Mouse (Mus musculus): Measurements from ENCODE around the gene Cacfd1.

The Cacfd1 gene

GRCm38 (mm10) chr2:27026857-27027617 lies 17.3 kb downstream of the Cacfd1 start:
- no peak for DNase-seq (ENCODE audit: low read depth, low spot score)

GRCm38 (mm10) chr2:27027618-27028436 lies 18.1 kb downstream of the Cacfd1 start, which contains the start of gene Slc2a6:
Slc2a6 (minus strand) TSS chr2:27027998.
- peak; percentile 58 for DNase-seq (ENCODE audit: low read depth, low spot score)

GRCm38 (mm10) chr2:27028437-27029015 lies 18.8 kb downstream of the Cacfd1 start:
- no peak for DNase-seq (ENCODE audit: low read depth, low spot score)

- DNase-seq (ENCODE audit: low read depth, low spot score) = peak; percentile 48
Observed at GRCm38 (mm10) chr2:27032361-27032760, 22.6 kb downstream of the Cacfd1 start.

- no peak for DNase-seq (ENCODE audit: low read depth, low spot score)
Observed at GRCm38 (mm10) chr2:27036003-27036402, 26.3 kb downstream of the Cacfd1 start.

GRCm38 (mm10) chr2:27037008-27037407 lies 27.3 kb downstream of the Cacfd1 start:
- DNase-seq (ENCODE audit: low read depth, low spot score) = no peak

- DNase-seq (ENCODE audit: low read depth, low spot score) = peak; percentile 81
Observed at GRCm38 (mm10) chr2:27038596-27038995, 28.9 kb downstream of the Cacfd1 start.

- peak; percentile 28 for DNase-seq (ENCODE audit: low read depth, low spot score)
Observed at GRCm38 (mm10) chr2:27039286-27039685, 29.6 kb downstream of the Cacfd1 start.

GRCm38 (mm10) chr2:27042131-27042844 lies 32.6 kb downstream of the Cacfd1 start:
- DNase-seq (ENCODE audit: low read depth, low spot score) = peak; percentile 22

GRCm38 (mm10) chr2:27043461-27043860 lies 33.7 kb downstream of the Cacfd1 start:
- peak; percentile 84 for DNase-seq (ENCODE audit: low read depth, low spot score)

- no peak for DNase-seq (ENCODE audit: low read depth, low spot score)
Observed at GRCm38 (mm10) chr2:27044166-27044565, 34.4 kb downstream of the Cacfd1 start.

GRCm38 (mm10) chr2:27044641-27045040 lies 34.9 kb downstream of the Cacfd1 start:
- no peak for DNase-seq (ENCODE audit: low read depth, low spot score)

- DNase-seq (ENCODE audit: low read depth, low spot score) = no peak
Observed at GRCm38 (mm10) chr2:27045979-27046770, 36.4 kb downstream of the Cacfd1 start.

- no peak for DNase-seq (ENCODE audit: low read depth, low spot score)
Observed at GRCm38 (mm10) chr2:27049408-27049807, 39.7 kb downstream of the Cacfd1 start.

GRCm38 (mm10) chr2:27058251-27058650 lies 48.5 kb downstream of the Cacfd1 start:
- no peak for DNase-seq (ENCODE audit: low read depth, low spot score)

- DNase-seq (ENCODE audit: low read depth, low spot score) = no peak
Observed at GRCm38 (mm10) chr2:27058751-27059150, 49.0 kb downstream of the Cacfd1 start.

GRCm38 (mm10) chr2:27059187-27059586 lies 49.5 kb downstream of the Cacfd1 start:
- no peak for DNase-seq (ENCODE audit: low read depth, low spot score)

GRCm38 (mm10) chr2:27067124-27067523 lies 57.4 kb downstream of the Cacfd1 start:
- DNase-seq (ENCODE audit: low read depth, low spot score) = no peak

- DNase-seq (ENCODE audit: low read depth, low spot score) = no peak
Observed at GRCm38 (mm10) chr2:27067996-27068395, 58.3 kb downstream of the Cacfd1 start.

GRCm38 (mm10) chr2:27069646-27070045 lies 59.9 kb downstream of the Cacfd1 start:
- DNase-seq (ENCODE audit: low read depth, low spot score) = no peak
